Mouse (Mus musculus) liver, embryonic 13.5 days (tissue): Measurements from ENCODE around the gene Gm11596. TPM values are rescaled to one million over a fixed set of nuclear protein-coding genes. Genes with fewer than 3 reads are reported as not detected.
"Not testable (repeated sequence)": the region's sequence is repeated elsewhere in the genome, so short reads cannot be mapped to it uniquely, and the experiment has no call there.

Experiments
- ATAC-seq: fragments of 200-750 bp; cut with Nextera tagmentation; 2 replicates; pipeline ENCODE4 v1.8.0; 2017; ENCODE audit warnings: low read depth, mild to moderate bottlenecking, moderate number of reproducible peaks, moderate library complexity
- DNase-seq: peaks from one replicate; pipeline ENCODE4 v3.0.0; 2022
- H3K27ac ChIP-seq: fragments of 300-500 bp; sonication (generic); 2 replicates; pipeline ENCODE4 v1.5.1; 2015; ENCODE audit warnings: moderate library complexity, mild to moderate bottlenecking, inconsistent platforms
- H3K27me3 ChIP-seq: fragments of 300-500 bp; sonication (generic); 2 replicates; pipeline ENCODE4 v1.6.1; 2015; ENCODE audit warnings: mild to moderate bottlenecking, inconsistent platforms
- H3K36me3 ChIP-seq: fragments of 300-500 bp; sonication (generic); 2 replicates; pipeline ENCODE4 v1.6.1; 2015; ENCODE audit warnings: mild to moderate bottlenecking, inconsistent platforms
- H3K4me1 ChIP-seq: fragments of 300-500 bp; sonication (generic); replicated peaks from 2 replicates; pipeline ENCODE4 v1.6.1; 2015; ENCODE audit warnings: inconsistent platforms
- H3K4me2 ChIP-seq: fragments of 300-500 bp; sonication (generic); 2 replicates; pipeline ENCODE4 v1.6.1; 2015; ENCODE audit warnings: inconsistent platforms, mild to moderate bottlenecking, moderate library complexity
- H3K4me3 ChIP-seq: fragments of 300-500 bp; sonication (generic); replicated peaks from 2 replicates; pipeline ENCODE4 v1.5.1; 2015; ENCODE audit warnings: mild to moderate bottlenecking, inconsistent platforms
- H3K9ac ChIP-seq: fragments of 300-500 bp; sonication (generic); 2 replicates; pipeline ENCODE4 v1.6.1; 2015; ENCODE audit warnings: mild to moderate bottlenecking, inconsistent platforms
- H3K9me3 ChIP-seq: fragments of 300-500 bp; sonication (generic); replicated peaks from 2 replicates; pipeline ENCODE4 v1.6.1; 2016; ENCODE audit warnings: inconsistent platforms
- WGBS: fragments of 180-500 bp; shearing (Covaris S2); methylation state at CpG from one replicate; pipeline ENCODE4 v1.1.7; 2015; ENCODE audit not compliant: insufficient replicate concordance; 5-methylcytosine and 5-hydroxymethylcytosine counted together
- polyA plus RNA-seq: library from polyadenylated mRNA; unstranded; fragments of >200 nt; fragmentation: Nextera tagmentation; extraction: Ambion mirVana; gene quantifications from 2 replicates; pipeline ENCODE4 v1.2.1, GENCODE M21; 2015

Gene Gm11596
- polyA plus RNA-seq, result not detected in 2 replicates

DNA sequence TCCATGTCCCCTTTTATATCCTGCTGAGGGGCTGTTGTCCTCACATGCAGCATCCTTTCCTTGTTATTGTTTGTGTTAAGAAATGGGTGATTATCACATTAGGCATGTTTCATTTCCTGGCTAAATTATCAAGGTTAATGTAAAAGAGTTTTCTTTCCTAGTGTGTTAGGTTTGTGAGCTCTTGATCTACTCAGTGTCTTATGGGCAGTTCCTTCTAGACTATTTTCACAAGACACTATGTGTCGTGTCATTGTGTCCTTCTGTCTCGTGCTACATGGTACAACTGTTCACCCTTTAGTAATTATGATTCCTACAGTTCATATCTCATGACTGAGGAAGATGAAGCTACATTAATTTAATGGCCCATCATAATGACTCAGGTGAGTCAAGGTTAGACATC lies at the start of gene Gm11596:
TSS of gene Gm11596 (minus strand) at position 101 of the 400 bp plus-strand sequence.
- H3K9ac ChIP-seq, result no peak within 1 kb of the TSS
- WGBS, result 63% methylated on average over 2 of the region's 2 CpGs
- ATAC-seq (no peak), DNase-seq (no peak)
- no peak within 1 kb of the TSS for H3K27ac ChIP-seq
- H3K36me3 ChIP-seq, result no peaks in the 10 kb centered on the region
- H3K4me2 ChIP-seq, result no peak within 1 kb of the TSS
- no peaks in the 10 kb centered on the region for H3K4me1 ChIP-seq
- no peak within 1 kb of the TSS for H3K4me3 ChIP-seq
- no peaks in the 10 kb centered on the region for H3K27me3 ChIP-seq
- H3K9me3 ChIP-seq, result no peaks in the 10 kb centered on the region

DNA sequence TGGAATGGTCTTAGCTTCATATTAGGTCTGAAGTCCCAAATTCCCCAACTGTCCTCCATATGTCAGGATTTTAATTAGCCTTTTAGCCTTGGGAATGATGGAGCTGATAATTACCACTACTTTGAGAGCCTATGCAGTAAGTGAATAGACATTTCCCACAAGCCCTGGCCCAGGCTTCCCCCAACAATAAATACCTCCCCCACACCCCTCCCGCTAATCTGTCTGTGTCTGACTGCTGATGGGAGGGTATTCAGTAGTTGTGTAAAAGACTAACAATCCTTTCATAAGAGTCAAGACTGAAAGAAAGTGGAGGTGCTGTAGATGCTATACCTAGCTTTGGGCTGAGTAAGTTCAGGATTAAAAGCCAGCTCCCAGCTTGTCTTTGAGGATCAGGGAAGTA lies 48.9 kb upstream of the Gm11596 start:
- ATAC-seq (no peak), DNase-seq (no peak)
- H3K4me1 ChIP-seq, result no peaks in the 10 kb centered on the region
- 54% methylated on average over 1 of the region's 1 CpGs for whole genome bisulfite sequencing
- H3K36me3 ChIP-seq, result no peaks in the 10 kb centered on the region
- 0 out of 2 replicates have a peak, but pooled peaks cover 3% of the 10 kb centered on the region for H3K9me3 ChIP-seq
- H3K27me3 ChIP-seq, result no peaks in the 10 kb centered on the region
- H3K4me3 ChIP-seq, result no peak overlapping the region
- no peak overlapping the region for H3K4me2 ChIP-seq
- H3K27ac ChIP-seq, result no peak overlapping the region
- no peak overlapping the region for H3K9ac ChIP-seq

DNA sequence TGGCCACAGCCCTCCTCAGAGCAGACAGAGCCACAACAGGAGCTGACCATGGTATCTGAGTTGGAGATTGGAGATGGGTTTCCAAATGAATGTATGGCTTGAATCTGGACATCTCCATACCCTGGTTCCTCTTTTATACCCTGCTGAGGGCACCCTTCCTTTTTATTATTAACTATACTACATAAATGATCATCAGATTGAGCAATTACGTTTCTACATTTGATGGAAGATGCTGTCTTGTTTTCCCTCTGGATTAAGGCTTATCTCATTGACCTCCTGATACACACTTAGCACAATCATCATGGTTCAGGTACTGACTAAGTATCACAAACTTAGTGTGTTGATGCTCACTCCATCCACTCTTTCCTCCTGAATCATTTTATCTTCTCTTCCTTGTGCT lies 44.7 kb upstream of the Gm11596 start, which contains the start of gene 2300003K06Rik:
TSS of gene 2300003K06Rik (minus strand) at position 101 of the 400 bp plus-strand sequence.
- no peak within 1 kb of the TSS for H3K27ac ChIP-seq
- H3K27me3 ChIP-seq, result no peaks in the 10 kb centered on the region
- ATAC-seq, result no peak
- H3K9ac ChIP-seq, result no peak within 1 kb of the TSS
- DNase-seq, result no peak
- H3K4me1 ChIP-seq, result no peaks in the 10 kb centered on the region
- H3K4me2 ChIP-seq, result no peak within 1 kb of the TSS
- H3K36me3 ChIP-seq, result no peaks in the 10 kb centered on the region
- no peak within 1 kb of the TSS for H3K4me3 ChIP-seq
- H3K9me3 ChIP-seq, result 0 out of 2 replicates have a peak, but pooled peaks cover 3% of the 10 kb centered on the region
- 67% methylated on average over 1 of the region's 1 CpGs for WGBS

DNA sequence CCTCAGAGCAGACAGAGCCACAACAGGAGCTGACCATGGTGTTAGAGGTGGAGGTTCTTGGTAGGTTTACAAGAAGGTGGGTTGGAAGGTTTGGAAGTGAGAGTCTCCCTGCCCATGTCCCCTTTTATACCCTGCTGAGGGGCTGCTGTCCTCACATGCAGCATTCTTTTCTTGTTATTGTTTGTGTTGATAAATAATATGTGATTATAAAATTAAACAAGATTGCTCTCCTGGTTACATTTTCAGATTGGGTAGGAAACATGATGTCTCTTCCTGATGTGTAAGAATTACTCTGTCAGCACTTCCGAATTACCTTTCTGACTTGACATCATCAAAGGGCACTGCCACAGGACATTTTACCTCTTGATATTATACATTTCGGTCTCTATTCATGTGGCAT lies 22.3 kb upstream of the Gm11596 start, which contains the start of gene Gm11564:
TSS of gene Gm11564 (minus strand) at position 101 of the 400 bp plus-strand sequence.
- not testable (repeated sequence) for H3K4me3 ChIP-seq, H3K9me3 ChIP-seq, H3K27ac ChIP-seq, H3K4me2 ChIP-seq, H3K36me3 ChIP-seq, ATAC-seq, DNase-seq, H3K27me3 ChIP-seq, H3K4me1 ChIP-seq, H3K9ac ChIP-seq
- 59% methylated on average over 2 of the region's 2 CpGs for WGBS

DNA sequence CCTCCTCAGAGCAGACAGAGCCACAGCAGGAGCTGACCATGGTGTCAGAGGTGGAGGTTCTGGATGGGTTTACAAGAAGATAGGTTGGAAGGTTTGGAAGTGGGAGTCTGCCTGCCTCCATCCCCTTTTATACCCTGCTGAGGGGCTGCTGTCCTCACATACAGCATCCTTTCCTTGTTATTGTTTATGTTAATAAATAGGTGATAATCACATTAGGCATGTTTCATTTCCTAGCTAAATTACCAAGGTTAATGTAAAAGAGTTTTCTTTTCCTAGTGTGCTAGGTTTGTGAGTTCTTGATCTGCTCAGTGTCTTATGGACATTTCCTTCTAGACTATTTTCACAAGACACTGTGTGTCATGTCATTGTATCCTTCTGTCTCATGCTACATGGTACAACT lies 16.5 kb upstream of the Gm11596 start, which contains the start of gene Krtap4-13:
TSS of gene Krtap4-13 (minus strand) at position 101 of the 400 bp plus-strand sequence.
- not testable (repeated sequence) for H3K27me3 ChIP-seq, H3K4me1 ChIP-seq, H3K27ac ChIP-seq, H3K36me3 ChIP-seq, ATAC-seq, H3K4me3 ChIP-seq, H3K9ac ChIP-seq, H3K9me3 ChIP-seq, H3K4me2 ChIP-seq, DNase-seq

DNA sequence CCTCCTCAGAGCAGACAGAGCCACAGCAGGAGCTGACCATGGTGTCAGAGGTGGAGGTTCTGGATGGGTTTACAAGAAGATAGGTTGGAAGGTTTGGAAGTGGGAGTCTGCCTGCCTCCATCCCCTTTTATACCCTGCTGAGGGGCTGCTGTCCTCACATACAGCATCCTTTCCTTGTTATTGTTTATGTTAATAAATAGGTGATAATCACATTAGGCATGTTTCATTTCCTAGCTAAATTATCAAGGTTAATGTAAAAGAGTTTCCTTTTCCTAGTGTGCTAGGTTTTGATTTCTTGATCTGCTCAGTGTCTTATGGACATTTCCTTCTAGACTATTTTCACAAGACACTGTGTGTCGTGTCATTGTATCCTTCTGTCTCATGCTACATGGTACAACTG lies 11.1 kb upstream of the Gm11596 start, which contains the start of gene Gm11554:
TSS of gene Gm11554 (minus strand) at position 101 of the 400 bp plus-strand sequence.
- WGBS, result no CpG with 5 or more reads among the region's 1 CpGs
- not testable (repeated sequence) for H3K36me3 ChIP-seq, H3K4me2 ChIP-seq, H3K27me3 ChIP-seq, H3K27ac ChIP-seq, DNase-seq, H3K4me3 ChIP-seq, H3K9me3 ChIP-seq, H3K4me1 ChIP-seq, ATAC-seq, H3K9ac ChIP-seq

DNA sequence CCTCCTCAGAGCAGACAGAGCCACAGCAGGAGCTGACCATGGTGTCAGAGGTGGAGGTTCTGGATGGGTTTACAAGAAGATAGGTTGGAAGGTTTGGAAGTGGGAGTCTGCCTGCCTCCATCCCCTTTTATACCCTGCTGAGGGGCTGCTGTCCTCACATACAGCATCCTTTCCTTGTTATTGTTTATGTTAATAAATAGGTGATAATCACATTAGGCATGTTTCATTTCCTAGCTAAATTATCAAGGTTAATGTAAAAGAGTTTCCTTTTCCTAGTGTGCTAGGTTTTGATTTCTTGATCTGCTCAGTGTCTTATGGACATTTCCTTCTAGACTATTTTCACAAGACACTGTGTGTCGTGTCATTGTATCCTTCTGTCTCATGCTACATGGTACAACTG lies 5.6 kb upstream of the Gm11596 start, which contains the start of gene Gm11569:
TSS of gene Gm11569 (minus strand) at position 101 of the 400 bp plus-strand sequence.
- not testable (repeated sequence) for H3K4me3 ChIP-seq, H3K9me3 ChIP-seq, H3K27ac ChIP-seq, H3K4me2 ChIP-seq, ATAC-seq, DNase-seq, H3K36me3 ChIP-seq, H3K4me1 ChIP-seq, H3K27me3 ChIP-seq, H3K9ac ChIP-seq
- no CpG with 5 or more reads among the region's 1 CpGs for whole genome bisulfite sequencing

DNA sequence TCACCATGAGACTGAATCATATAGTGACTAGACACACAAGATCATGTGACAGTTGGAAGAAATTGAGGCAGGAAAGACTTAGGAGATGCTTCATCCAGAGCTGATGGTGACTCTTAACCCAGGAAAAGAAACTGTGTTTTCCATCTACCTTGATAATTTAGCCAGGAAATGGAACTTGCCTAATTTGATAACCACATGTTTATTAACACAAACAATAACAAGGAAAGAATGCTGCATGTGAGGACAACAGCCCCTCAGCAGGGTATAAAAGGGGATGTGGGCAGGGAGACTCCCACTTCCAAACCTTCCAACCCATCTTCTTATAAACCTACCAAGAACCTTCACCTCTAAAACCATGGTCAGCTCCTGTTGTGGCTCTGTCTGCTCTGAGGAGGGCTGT lies 8.4 kb downstream of the Gm11596 start, which contains the start of gene Krtap4-9:
TSS of gene Krtap4-9 (plus strand) at position 301 of the 400 bp plus-strand sequence.
- not testable (repeated sequence) for H3K9me3 ChIP-seq, H3K9ac ChIP-seq, H3K27me3 ChIP-seq, H3K36me3 ChIP-seq, H3K4me1 ChIP-seq, ATAC-seq, H3K4me2 ChIP-seq, H3K27ac ChIP-seq, H3K4me3 ChIP-seq, DNase-seq

DNA sequence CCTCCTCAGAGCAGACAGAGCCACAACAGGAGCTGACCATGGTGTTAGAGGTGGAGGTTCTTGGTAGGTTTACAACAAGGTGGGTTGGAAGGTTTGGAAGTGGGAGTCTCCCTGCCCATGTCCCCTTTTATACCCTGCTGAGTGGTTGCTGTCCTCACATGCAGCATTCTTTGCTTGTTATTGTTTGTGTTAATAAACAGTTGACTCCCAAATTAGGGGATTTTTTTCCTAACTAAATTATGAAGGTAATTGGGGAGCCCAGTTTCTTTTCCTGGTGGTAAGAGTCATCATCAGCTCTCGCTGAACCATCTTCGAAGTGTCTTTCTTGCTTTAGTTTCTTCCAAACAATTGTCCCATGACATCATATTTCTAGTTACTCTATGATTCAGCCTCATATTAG lies 12.7 kb downstream of the Gm11596 start, which contains the start of gene Krtap4-8:
TSS of gene Krtap4-8 (minus strand) at position 101 of the 400 bp plus-strand sequence.
- Histone ChIP-seq H3K4me3 (no peak within 1 kb of the TSS), H3K9ac (no peak within 1 kb of the TSS), H3K4me2 (no peak within 1 kb of the TSS), H3K36me3 (no peaks in the 10 kb centered on the region), H3K27ac (no peak within 1 kb of the TSS), H3K4me1 (no peaks in the 10 kb centered on the region), H3K9me3 (no peaks in the 10 kb centered on the region), H3K27me3 (no peaks in the 10 kb centered on the region)
- WGBS, result 76% methylated on average over 2 of the region's 2 CpGs
- no peak for ATAC-seq
- DNase-seq, result no peak

DNA sequence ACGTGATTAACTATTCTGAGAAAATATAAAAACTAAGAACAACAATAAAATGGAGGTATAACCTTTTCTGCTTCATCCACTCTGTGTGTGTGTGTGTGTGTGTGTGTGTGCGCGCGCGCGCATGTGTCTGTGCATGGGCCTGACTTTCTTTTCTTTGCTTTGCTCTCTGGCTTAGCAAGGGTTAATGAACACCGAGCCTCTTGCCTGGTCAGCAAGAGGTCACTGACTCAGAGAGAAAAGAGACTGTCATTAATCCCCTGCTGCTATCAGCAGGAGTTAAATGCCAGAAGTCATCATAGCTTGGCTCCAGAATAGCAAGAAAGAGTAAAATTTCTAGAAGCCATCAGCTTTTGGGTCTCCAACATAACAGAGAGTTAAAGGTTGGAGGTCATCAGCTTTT lies 14.9 kb downstream of the Gm11596 start:
- Histone ChIP-seq H3K27me3 (no peaks in the 10 kb centered on the region), H3K9ac (no peak overlapping the region), H3K4me2 (no peak overlapping the region), H3K27ac (no peak overlapping the region), H3K9me3 (no peaks in the 10 kb centered on the region), H3K4me3 (no peak overlapping the region), H3K36me3 (no peaks in the 10 kb centered on the region), H3K4me1 (no peaks in the 10 kb centered on the region)
- no peak for ATAC-seq
- DNase-seq, result no peak
- 69% methylated on average over 7 of the region's 7 CpGs for WGBS

DNA sequence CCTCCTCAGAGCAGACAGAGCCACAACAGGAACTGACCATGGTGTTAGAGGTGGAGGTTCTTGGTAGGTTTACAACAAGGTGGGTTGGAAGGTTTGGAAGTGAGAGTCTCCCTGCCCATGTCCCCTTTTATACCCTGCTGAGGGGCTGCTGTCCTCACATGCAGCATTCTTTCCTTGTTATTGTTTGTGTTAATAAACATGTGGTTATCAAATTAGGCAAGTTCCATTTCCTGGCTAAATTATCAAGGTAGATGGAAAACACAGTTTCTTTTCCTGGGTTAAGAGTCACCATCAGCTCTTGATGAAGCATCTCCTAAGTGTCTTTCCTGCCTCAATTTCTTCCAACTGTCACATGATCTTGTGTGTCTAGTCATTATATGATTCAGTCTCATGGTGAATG lies 20.5 kb downstream of the Gm11596 start, which contains the start of gene Gm11595:
TSS of gene Gm11595 (minus strand) at position 101 of the 400 bp plus-strand sequence.
- not testable (repeated sequence) for H3K9ac ChIP-seq, ATAC-seq, H3K36me3 ChIP-seq, H3K4me1 ChIP-seq, H3K27me3 ChIP-seq, DNase-seq, H3K9me3 ChIP-seq, H3K27ac ChIP-seq, H3K4me2 ChIP-seq, H3K4me3 ChIP-seq

DNA sequence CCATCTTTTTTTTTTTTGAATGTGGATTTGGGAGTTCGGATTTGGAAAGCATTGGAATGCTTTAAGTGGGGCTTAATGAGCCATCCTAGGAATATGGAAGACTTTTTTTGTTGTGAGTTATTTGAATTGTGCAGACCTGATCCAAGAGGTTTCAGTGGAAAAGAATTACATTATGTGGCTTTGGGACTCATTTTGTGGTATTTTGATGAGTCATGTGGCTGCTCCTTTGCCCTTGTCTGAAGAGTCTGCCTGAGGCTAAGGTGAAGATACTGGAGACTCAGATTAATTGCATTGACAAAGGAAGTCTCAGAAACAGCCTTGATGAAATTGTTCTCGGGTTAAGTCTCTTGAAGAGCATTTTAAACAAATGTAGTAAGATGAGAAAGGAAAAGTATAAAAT lies 24.9 kb downstream of the Gm11596 start:
- Histone ChIP-seq H3K36me3 (no peaks in the 10 kb centered on the region), H3K9ac (no peak overlapping the region), H3K4me3 (no peak overlapping the region), H3K4me2 (no peak overlapping the region), H3K4me1 (no peaks in the 10 kb centered on the region), H3K27me3 (no peaks in the 10 kb centered on the region), H3K27ac (no peak overlapping the region), H3K9me3 (no peaks in the 10 kb centered on the region)
- DNase-seq, result no peak
- 38% methylated on average over 2 of the region's 2 CpGs for WGBS
- no peak for ATAC-seq
